Mouse (Mus musculus) liver, adult (tissue): Measurements from ENCODE around the gene Tcea2.

ENCODE experiments used
- GATA4 ChIP-seq: IDR thresholded peaks from 2 replicates; pipeline ENCODE4 v1.6.1; 2014; ENCODE audit warnings: mild to moderate bottlenecking, low read length; ENCODE audit not compliant: insufficient replicate concordance

The Tcea2 gene

DNA sequence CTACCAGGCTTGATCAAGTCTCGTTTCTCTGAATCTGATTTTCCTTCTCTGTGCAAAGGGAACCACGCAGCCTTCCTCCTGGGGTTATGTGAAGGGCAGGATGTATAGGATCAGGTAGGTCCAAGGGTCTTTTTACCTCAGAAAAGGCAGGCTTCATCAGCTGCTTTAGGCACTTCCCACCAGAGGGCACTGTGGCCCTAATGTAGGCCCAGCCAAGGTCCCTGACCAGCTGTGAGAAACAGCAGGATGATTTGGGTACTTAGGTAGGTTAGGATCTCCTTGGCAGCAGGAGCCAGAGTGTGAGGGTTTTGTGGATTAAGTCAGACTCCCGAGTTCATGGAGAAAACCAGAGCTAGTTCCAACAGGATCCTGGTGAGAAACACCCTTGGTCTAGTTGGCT, 42.1 kb downstream of the Tcea2 start:
- TF ChIP-seq GATA4, result no peak

DNA sequence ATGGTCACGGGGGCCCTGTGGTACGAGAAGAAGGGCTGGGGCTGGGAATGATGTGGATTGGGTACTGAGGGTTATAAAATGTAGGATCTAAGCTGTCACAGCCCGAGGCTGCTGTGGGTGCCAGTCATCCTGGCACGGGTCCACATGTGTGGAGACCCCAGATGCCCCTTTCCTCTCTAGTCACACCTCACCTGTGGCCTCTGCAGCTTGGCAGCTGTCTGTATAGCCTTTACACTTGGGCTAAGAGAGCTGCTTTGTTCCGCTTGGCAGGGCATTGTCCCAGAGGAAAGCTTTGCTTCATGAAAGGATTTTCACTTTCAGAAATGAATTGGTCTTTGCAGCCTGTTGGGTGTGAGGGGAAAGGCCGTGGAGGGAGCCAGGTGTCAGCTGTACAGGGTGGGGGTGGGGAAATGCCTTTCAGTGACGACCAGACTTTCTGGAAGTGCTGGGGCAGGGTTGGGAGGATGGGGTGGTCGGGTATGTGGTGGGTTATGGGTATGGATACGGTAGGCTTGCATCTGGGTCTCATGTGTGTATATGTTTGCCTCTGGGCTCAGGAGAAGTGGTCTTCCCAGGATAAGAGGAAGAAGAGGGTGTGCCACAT, 47.7 kb downstream of the Tcea2 start:
- TF ChIP-seq GATA4, result no peak

DNA sequence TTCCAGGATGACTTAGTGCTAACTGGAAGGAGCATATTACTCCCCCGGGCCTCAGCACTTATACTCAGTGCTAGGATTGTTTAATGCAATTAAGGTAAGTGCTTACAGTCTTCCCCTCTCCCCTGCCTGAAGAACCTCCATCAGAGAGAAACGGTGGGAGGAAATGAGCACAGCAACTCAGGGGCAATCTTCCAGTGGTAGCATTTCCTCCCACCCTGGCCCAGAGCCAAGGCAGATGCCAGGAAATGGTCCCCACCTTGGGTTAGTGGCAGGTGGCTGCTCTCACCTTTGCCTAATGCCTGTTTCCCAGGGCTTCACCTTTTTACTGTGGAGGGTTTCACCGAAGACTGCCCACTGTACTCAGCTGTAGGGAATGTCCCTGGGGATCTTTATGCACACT, 49.9 kb downstream of the Tcea2 start:
- TF ChIP-seq GATA4, result no peak
